Comparison of ENCODE assay signal across 8 mouse cellular contexts in the genomic region with DNA sequence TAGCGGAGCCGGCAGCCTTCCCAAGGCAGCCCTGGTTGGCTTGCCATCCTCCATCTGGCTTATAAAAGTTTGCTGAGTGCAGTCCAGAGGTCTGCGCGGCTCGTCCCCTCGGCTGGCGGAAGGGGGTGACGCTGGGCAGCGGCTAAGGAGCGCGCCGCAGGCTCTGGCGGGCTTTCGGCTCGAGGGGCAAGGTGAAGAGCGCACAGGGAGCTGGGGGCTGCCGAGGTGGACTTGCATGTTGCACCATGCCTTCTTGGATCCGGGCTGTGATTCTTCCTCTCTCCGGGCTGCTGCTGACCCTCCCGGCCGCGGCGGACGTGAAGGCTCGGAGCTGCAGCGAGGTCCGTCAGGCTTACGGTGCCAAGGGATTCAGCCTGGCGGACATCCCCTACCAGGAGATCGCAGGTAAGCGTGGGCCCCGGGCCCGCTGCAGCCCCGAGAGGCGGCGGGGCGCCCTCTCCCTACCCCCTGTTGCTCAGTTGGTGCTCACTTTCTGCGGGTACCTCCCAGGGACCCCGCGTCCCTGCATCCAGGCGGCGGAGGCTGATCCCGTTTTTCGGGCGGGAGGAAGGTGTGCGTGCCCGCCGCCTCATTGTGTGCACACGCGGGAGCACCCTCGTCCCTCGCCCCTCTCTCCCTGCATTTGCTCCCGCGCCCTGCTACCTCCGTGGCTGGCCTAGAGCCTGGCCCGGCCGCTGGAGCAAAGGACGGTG. TPM values are rescaled to one million over a fixed set of nuclear protein-coding genes. Genes with fewer than 3 reads are reported as not detected.
DNase-seq lines count a peak whose midpoint lies in the region; ATAC-seq and TF ChIP-seq lines count a peak whose summit lies in the region.

No protein-coding gene starts in this region.

- H3K27ac ChIP-seq in ES-E14 (ENCODE audit: insufficient read depth, low read depth, low read length, poor library complexity, severe bottlenecking), result no peak overlapping the region
- H3K27ac ChIP-seq in embryonic fibroblast, embryonic 13.5 days (ENCODE audit: insufficient read depth, low read length), result peak overlapping the region; percentile 86
- peak overlapping the region; percentile 88 for H3K27ac ChIP-seq in heart, embryonic 13.5 days (replicated peaks)

- no peaks in the 10 kb centered on the region for H3K9me3 ChIP-seq in ES-E14 (ENCODE audit: control insufficient read depth, insufficient read depth, low read depth, low read length)
- H3K9me3 ChIP-seq in heart, embryonic 13.5 days, result no peaks in the 10 kb centered on the region

- peak; percentile 43 for TF ChIP-seq POLR2A in embryonic fibroblast, embryonic 13.5 days (IDR thresholded peaks at IDR 0.05; ENCODE audit: low read depth, low read length)

- no peak for DNase-seq in ES-E14 (ENCODE audit: low read depth, low spot score)
- DNase-seq in adrenal gland, postnatal 4 days (ENCODE audit: low spot score in 2 of 2), result peak; percentile 9 to 14
- DNase-seq in kidney, postnatal 10 days, result peak; percentile 66
- DNase-seq in lung, postnatal 4 days, result peak; percentile 28 to 33
- peak; percentile 48 to 49 for DNase-seq in right cerebral cortex, postnatal 10 days (ENCODE audit: low spot score in 2 of 2)
- DNase-seq in thymus, postnatal 10 days (ENCODE audit: low spot score in 2 of 2), result no peak

- no peaks in the 10 kb centered on the region for H3K36me3 ChIP-seq in ES-E14 (ENCODE audit: control insufficient read depth, insufficient read depth, low read length, poor library complexity, severe bottlenecking)
- no peaks in the 10 kb centered on the region for H3K36me3 ChIP-seq in heart, embryonic 13.5 days

- peaks cover 4% of the 10 kb centered on the region; the same call in 1 of the 2 replicates for H3K27me3 ChIP-seq in heart, embryonic 13.5 days (replicated peaks)

- under 1% methylated on average over 56 of the region's 58 CpGs for WGBS in heart, embryonic 13.5 days

- no peaks in the 10 kb centered on the region for H3K4me1 ChIP-seq in ES-E14 (ENCODE audit: control insufficient read depth in 2 of 2, insufficient read depth in 2 of 2, low read length in 2 of 2, poor library complexity in 1 of 2)
- peaks cover 6% of the 10 kb centered on the region for H3K4me1 ChIP-seq in embryonic fibroblast, embryonic 13.5 days (ENCODE audit: control insufficient read depth, insufficient read depth, low read length)
- peaks cover 21% of the 10 kb centered on the region for H3K4me1 ChIP-seq in heart, embryonic 13.5 days

- H3K9ac ChIP-seq in ES-E14 (ENCODE audit: insufficient read depth, low read depth, low read length, poor library complexity, severe bottlenecking), result peak overlapping the region; percentile 73
- H3K9ac ChIP-seq in heart, embryonic 13.5 days, result peak overlapping the region; percentile 88

- TF ChIP-seq CTCF in embryonic fibroblast, embryonic 13.5 days (IDR thresholded peaks at IDR 0.05; ENCODE audit: borderline replicate concordance, insufficient read depth, low read length), result no peak

- ATAC-seq in heart, embryonic 13.5 days (ENCODE audit: extremely low read depth, insufficient number of reproducible peaks, low FRiP score, low TSS enrichment), result no peak

- in situ Hi-C loops in ES-E14 (cut with MboI; ENCODE audit: low sequenced_read_pairs in 2 of 2, unreplicated experiment in 2 of 2), result no loop called here

- peak overlapping the region; percentile 99 for H3K4me2 ChIP-seq in heart, embryonic 13.5 days

- peak overlapping the region; percentile 73 to 80 for H3K4me3 ChIP-seq in ES-E14 (ENCODE audit: insufficient read depth in 1 of 2, low read depth in 1 of 2, low read length in 2 of 2, poor library complexity in 1 of 2, severe bottlenecking in 1 of 2)
- H3K4me3 ChIP-seq in embryonic fibroblast, embryonic 13.5 days (ENCODE audit: insufficient read depth, low read length), result peak overlapping the region; percentile 53
- peak overlapping the region; percentile 83 for H3K4me3 ChIP-seq in heart, embryonic 13.5 days

TF ChIP-seq in ES-E14, 5 proteins besides CTCF, POLR2A, EP300 and RAD21:
- TF ChIP-seq ZNF384 (IDR thresholded peaks at IDR 0.05; ENCODE audit: low read depth, low read length) (no peak; the same call in 1 of the 2 replicates), HCFC1 (IDR thresholded peaks at IDR 0.05; ENCODE audit: borderline replicate concordance, insufficient read depth, low read length) (no peak), CHD2 (IDR thresholded peaks at IDR 0.05; ENCODE audit: low read depth, low read length) (no peak), ZC3H11A (IDR thresholded peaks at IDR 0.05; ENCODE audit: borderline replicate concordance, low read depth, low read length) (no peak), MAFK (IDR thresholded peaks at IDR 0.05; ENCODE audit: insufficient read depth, low read depth, low read length) (no peak)

RNA-seq across cellular contexts. Expression of a gene that starts 0.7 kb away (rescaled TPM):
- 3.2 and 3.3 TPM in 2 replicates for total RNA-seq in ES-E14 (2012; rRNA removed)
- total RNA-seq in adrenal gland, postnatal 4 days (2021), result 10 to 100 TPM; 33.7 to 39.6 TPM
- polyA plus RNA-seq in embryonic fibroblast, embryonic 13.5 days (2011; ENCODE audit: insufficient read length, low read depth, missing spikeins), result 47.7 and 61.9 TPM in 2 replicates
- polyA plus RNA-seq in heart, embryonic 13.5 days (2015; fragmentation: Nextera tagmentation; extraction: Ambion mirVana), result 13.1 and 14.0 TPM in 2 replicates

Comparison
In these comparisons a context has a peak if more than half of its experiments do, and no peak if none do; other contexts are left out.
1. DNase-seq: peak in adrenal gland, postnatal 4 days (2 of 2), kidney, postnatal 10 days (single experiment), lung, postnatal 4 days (2 of 2) and right cerebral cortex, postnatal 10 days (2 of 2); none in ES-E14 (single experiment) and thymus, postnatal 10 days (0 of 2).
2. Peak in every context shown above with its lines, with median percentiles within 50 percentile points of each other: H3K4me3 ChIP-seq.